Mouse (Mus musculus) heart, adult 18-20 months (tissue): Measurements from ENCODE around the gene Dnajc13. TPM values are rescaled to one million over a fixed set of nuclear protein-coding genes. Genes with fewer than 3 reads are reported as not detected.

Source experiments
- DNase-seq, 2 experiments: peaks; one replicate each; pipeline ENCODE4 v3.0.0; 2021 to 2022; ENCODE audit warnings: mixed read lengths in 1 of 2
- long read RNA-seq, 2 experiments: library from polyadenylated mRNA; stranded (forward); transcript quantifications; one replicate each; pipeline ENCODE4 v2.0.0; 2021
- total RNA-seq, 2 experiments: library from RNA; stranded (reverse); gene quantifications; 2 replicates each; pipeline ENCODE4 v1.2.3; 2021

Gene Dnajc13
- 10 to 100 TPM; 32.5 to 33.3 TPM for total RNA-seq
- long read RNA-seq, experiment 1, full-length matches to known transcripts: 3 of 5 reads
- long read RNA-seq, experiment 1, partial matches to known transcripts: 1 of 5 reads
- long read RNA-seq, experiment 1, other reads (novel, unspliced or antisense): 1 of 5 reads
- long read RNA-seq, experiment 2: 0 reads

- DNase-seq: peak; percentile 98 to 100
Observed at GRCm38 (mm10) chr9:104262823-104263352, at the start of gene Dnajc13. Dnajc13 (minus strand) TSS chr9:104262930.

- DNase-seq: peak; percentile 41 to 85
Observed at GRCm38 (mm10) chr9:104306734-104307133, 44.0 kb upstream of the Dnajc13 start.

- DNase-seq: no peak
Observed at GRCm38 (mm10) chr9:104305333-104306111, 42.8 kb upstream of the Dnajc13 start.

- no peak for DNase-seq
Observed at GRCm38 (mm10) chr9:104304800-104305199, 42.1 kb upstream of the Dnajc13 start.

- DNase-seq: no peak
Observed at GRCm38 (mm10) chr9:104304376-104304775, 41.6 kb upstream of the Dnajc13 start.

- DNase-seq: no peak
Observed at GRCm38 (mm10) chr9:104300569-104300968, 37.8 kb upstream of the Dnajc13 start.

- no peak for DNase-seq
Observed at GRCm38 (mm10) chr9:104297041-104297440, 34.3 kb upstream of the Dnajc13 start.

GRCm38 (mm10) chr9:104284934-104285333 lies 22.2 kb upstream of the Dnajc13 start:
- no peak for DNase-seq

- no peak for DNase-seq
Observed at GRCm38 (mm10) chr9:104282536-104282935, 19.8 kb upstream of the Dnajc13 start.

- DNase-seq: peak in 1 of 2 experiments; percentile 18
Observed at GRCm38 (mm10) chr9:104281737-104282136, 19.0 kb upstream of the Dnajc13 start.

- DNase-seq: no peak
Observed at GRCm38 (mm10) chr9:104280725-104281495, 18.2 kb upstream of the Dnajc13 start.

GRCm38 (mm10) chr9:104277528-104278162 lies 14.9 kb upstream of the Dnajc13 start:
- peak in 1 of 2 experiments; percentile 57 for DNase-seq

GRCm38 (mm10) chr9:104275084-104275785 lies 12.5 kb upstream of the Dnajc13 start:
- no peak for DNase-seq

GRCm38 (mm10) chr9:104272057-104272456 lies 9.3 kb upstream of the Dnajc13 start:
- DNase-seq: no peak

- peak in 1 of 2 experiments; percentile 27 for DNase-seq
Observed at GRCm38 (mm10) chr9:104271642-104272041, 8.9 kb upstream of the Dnajc13 start.

- no peak for DNase-seq
Observed at GRCm38 (mm10) chr9:104269944-104270343, 7.2 kb upstream of the Dnajc13 start.

- peak in 1 of 2 experiments; percentile 46 for DNase-seq
Observed at GRCm38 (mm10) chr9:104269349-104269871, 6.7 kb upstream of the Dnajc13 start.

GRCm38 (mm10) chr9:104264567-104264966 lies 1.8 kb upstream of the Dnajc13 start:
- no peak for DNase-seq

GRCm38 (mm10) chr9:104262016-104262762 lies 541 bp downstream of the Dnajc13 start:
- peak in 1 of 2 experiments; percentile 56 for DNase-seq

GRCm38 (mm10) chr9:104260306-104260705 lies 2.4 kb downstream of the Dnajc13 start:
- no peak for DNase-seq
